Mouse (Mus musculus): ENCODE data around the gene Arhgap32. TPM values are rescaled to one million over a fixed set of nuclear protein-coding genes. Genes with fewer than 3 reads are reported as not detected.
"Not testable (repeated sequence)": the region's sequence is repeated elsewhere in the genome, so short reads cannot be mapped to it uniquely, and the experiment has no call there.

Gene Arhgap32
- total RNA-seq, 2 experiments from 2014 or later, result 0.24 to 0.38 TPM

GRCm38 (mm10) chr9:32136195-32136594 is 20.3 kb downstream of the Arhgap32 start:
- no peak for ATAC-seq (replicated peaks; ENCODE audit: low FRiP score, low TSS enrichment, poor library complexity, severe bottlenecking)

- ATAC-seq (replicated peaks; ENCODE audit: low FRiP score, low TSS enrichment, poor library complexity, severe bottlenecking), result no peak
These were observed 20.9 kb downstream of the Arhgap32 start for GRCm38 (mm10) chr9:32136680-32137295.

DNA sequence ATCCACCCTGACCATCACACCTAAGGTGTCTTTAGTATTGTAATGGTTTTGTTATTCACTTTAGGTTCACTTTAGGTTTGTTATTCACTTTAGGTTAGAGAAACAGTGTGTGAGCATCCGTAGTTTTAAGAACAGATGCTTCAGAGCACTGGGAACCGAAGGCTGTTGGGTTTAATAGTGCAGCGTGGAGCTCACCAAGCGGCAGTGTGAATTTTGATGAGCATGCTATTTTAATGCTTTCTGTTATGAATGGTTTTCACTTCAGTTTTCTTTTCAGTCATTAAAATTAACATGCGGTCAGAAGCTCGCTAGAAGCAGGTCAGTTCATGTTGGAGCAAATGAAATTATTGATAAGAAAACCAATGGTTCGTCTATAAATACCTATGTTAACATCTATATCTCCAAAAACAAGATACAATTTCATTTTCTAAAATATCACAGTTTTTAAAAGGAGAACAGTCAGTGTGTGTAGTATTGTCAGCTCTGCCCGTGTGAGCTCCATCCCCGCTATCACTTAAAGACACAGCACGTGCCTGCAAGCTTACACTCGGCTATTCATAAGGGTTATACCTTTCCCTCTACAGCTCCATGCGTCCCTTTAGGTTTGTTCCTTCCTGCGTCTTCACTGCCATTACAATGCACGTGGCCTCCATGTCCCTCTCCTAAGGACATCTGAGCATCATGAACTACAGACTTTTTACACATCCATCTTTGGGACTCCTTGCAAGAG is 21.9 kb downstream of the Arhgap32 start:
- no peak for ATAC-seq (replicated peaks; ENCODE audit: low FRiP score, low TSS enrichment, poor library complexity, severe bottlenecking)

- ATAC-seq (replicated peaks; ENCODE audit: low FRiP score, low TSS enrichment, poor library complexity, severe bottlenecking), result no peak
These were observed 22.7 kb downstream of the Arhgap32 start for GRCm38 (mm10) chr9:32138616-32139015.

DNA sequence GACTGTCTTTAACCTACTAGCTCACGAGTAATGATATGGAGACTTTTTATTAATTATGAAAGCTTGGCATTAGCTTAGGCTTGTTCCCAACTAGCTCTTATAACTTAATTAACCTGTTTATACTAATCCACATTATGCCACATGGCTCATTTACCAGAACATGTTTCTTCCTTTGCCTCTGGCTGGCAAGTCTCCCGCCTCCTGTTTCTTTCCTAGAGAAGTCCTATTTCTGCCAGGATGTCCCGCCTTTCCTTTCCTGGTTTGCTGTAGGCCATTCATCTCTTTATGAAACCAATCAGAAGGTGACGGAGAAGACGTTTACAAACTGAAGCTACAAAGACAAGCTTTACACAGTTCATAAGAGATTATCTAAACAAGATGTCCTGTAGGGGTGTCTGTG is 23.7 kb downstream of the Arhgap32 start:
- no peak for ATAC-seq (replicated peaks; ENCODE audit: low FRiP score, low TSS enrichment, poor library complexity, severe bottlenecking)

DNA sequence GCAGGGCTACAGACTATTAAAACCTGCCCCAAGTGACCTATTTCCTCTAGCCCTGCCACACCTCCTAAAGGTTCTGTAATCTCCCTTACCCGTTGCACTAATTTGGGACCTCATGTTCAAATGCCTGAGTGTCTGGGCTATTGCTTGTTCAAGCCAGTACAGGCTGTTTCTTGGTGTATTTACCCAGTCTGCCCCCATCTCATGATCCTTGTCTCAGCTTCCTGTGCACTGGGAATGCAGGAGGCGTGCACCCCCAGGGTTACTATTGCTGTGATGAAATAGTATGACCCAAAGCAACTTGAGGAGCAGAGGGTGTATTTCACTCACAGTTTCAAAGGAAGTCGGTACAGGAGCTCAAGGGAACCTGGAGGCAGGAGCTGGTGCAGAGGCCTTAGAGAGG is 26.9 kb downstream of the Arhgap32 start:
- no peak for ATAC-seq (replicated peaks; ENCODE audit: low FRiP score, low TSS enrichment, poor library complexity, severe bottlenecking)

- ATAC-seq (replicated peaks; ENCODE audit: low FRiP score, low TSS enrichment, poor library complexity, severe bottlenecking), result no peak
These were observed 27.5 kb downstream of the Arhgap32 start for GRCm38 (mm10) chr9:32143451-32143850.

DNA sequence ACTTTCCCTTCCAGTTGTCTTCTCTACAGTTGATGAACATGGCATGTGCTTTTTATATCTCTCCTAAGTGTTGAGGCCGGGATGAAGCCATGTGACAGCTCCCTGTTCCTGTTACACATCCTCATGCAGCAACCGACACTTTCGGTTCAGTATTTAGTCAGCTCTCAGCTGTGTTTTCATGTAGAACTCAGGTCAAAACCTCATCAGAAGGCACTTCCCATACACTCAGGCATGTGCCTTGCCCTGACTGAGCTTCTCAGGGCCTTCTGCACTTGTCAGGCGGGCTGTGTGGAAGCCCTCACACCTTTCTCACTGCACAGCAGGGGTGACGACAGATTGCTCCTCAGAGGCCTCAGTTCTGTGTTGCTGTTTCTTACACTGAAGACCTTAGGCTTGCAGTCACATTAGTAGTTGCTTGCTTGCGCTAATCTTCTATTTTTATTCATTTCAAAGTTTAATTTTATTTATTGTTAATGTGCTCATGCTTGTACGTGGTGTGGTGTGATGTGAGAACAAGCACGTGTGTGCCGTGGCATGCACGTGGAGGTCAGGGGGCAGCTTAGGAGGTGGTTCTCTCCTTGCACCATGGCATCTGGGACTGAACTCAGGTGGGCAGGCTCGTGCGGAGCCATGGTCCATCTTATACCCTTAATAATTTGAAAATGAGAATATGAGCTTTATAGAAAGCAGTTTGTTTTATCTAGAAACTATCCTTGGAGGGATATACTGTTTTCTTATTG is 30.5 kb downstream of the Arhgap32 start:
- 0 out of 2 replicates have a peak, but pooled peaks have one; percentile 16 for ATAC-seq (replicated peaks; ENCODE audit: low FRiP score, low TSS enrichment, poor library complexity, severe bottlenecking)

DNA sequence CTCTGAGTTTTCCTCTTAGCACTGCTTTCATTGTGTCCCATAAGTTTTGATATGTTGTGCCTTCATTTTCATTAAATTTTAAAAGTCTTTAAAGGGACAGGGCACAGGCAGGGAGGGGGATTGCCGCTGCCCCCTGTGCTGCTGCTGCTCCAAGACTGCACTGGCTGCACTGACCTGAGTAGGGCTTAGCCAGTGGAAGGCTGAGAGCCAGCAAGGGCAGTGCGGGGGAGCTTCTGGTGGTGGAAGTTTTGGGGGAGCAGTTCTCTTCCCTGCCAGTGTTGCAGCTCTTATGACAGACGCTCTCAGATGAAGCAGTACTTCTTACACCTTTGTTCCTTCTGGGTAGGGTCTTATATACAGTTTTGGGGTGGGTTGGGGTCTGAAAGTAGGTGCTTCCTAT is 33.3 kb downstream of the Arhgap32 start:
- ATAC-seq (replicated peaks; ENCODE audit: low FRiP score, low TSS enrichment, poor library complexity, severe bottlenecking), result no peak

- peak; percentile 93 for ATAC-seq (replicated peaks; ENCODE audit: low FRiP score, low TSS enrichment, poor library complexity, severe bottlenecking)
These were observed 34.1 kb downstream of the Arhgap32 start for GRCm38 (mm10) chr9:32149836-32150642.

DNA sequence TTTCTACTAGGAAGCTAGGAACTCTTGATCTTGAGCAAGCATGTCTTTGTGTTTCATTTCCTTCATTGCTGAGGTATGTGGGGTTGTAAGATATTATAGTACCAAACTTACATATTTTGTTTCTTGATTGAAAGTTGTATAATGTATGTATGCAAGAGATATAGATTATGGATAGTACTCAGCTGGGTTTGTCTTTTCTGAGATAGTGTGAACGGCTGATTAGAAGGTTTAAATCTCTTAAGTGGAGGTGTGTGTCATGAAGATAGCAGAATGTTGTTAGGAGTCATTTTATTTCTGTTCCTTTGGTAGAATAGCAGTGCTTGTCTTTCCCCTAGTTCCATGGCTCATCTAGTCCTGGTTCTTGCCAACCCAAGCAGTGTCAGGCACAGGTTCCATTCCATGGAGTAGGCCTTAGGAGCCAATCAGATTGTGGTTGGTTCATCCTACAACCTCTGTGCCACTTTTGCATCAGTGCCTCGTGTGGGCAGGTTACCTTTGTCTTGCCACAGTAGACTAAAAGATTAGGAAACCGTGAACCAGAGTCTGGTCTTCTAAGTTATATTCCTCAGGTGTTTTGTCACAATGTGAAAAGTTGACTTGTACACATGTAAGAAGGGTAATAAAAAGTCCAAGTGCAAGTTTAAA is 38.9 kb downstream of the Arhgap32 start:
- ATAC-seq (replicated peaks; ENCODE audit: low FRiP score, low TSS enrichment, poor library complexity, severe bottlenecking), result peak; percentile 32

DNA sequence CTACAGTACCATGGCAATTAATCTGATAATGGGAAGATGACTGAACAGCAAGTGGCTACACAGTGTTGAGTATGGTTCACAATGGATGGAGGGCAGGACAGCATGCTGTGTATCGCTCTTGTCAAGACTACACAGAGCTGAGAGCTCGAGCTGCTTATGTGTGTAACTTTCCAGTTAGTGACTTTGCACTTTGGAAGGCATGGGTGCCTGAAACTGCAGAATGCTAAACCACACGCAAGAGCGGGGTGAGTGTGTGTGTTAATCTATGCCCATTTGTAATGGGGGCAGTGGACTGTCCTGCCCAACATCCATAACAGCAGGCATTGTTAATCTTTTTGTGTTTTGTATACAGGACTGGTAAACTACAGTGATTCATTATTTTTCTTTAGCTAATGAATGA is 40.8 kb downstream of the Arhgap32 start:
- no peak for ATAC-seq (replicated peaks; ENCODE audit: low FRiP score, low TSS enrichment, poor library complexity, severe bottlenecking)

DNA sequence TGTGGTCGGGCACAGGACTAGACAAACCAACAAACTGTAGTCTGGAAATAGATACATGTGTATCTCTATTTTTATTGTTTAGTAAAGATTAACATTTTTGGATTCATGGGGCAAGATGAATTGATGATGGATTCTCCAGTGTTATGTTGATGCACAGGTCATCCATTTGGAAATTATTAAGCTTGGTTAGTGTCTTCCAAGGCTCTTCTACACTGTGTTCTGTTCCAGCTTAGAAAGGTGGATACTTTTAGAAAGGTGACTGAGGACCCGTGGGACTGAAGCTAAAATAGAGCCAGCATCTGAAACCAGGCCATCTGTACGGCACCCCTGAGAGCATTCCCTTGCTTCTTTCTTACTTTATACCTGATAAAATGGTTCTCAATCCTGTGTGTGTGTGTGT is 41.3 kb downstream of the Arhgap32 start:
- ATAC-seq (replicated peaks; ENCODE audit: low FRiP score, low TSS enrichment, poor library complexity, severe bottlenecking), result no peak

- peak; percentile 79 for ATAC-seq (replicated peaks; ENCODE audit: low FRiP score, low TSS enrichment, poor library complexity, severe bottlenecking)
These were observed 43.1 kb downstream of the Arhgap32 start for GRCm38 (mm10) chr9:32158837-32159543.

DNA sequence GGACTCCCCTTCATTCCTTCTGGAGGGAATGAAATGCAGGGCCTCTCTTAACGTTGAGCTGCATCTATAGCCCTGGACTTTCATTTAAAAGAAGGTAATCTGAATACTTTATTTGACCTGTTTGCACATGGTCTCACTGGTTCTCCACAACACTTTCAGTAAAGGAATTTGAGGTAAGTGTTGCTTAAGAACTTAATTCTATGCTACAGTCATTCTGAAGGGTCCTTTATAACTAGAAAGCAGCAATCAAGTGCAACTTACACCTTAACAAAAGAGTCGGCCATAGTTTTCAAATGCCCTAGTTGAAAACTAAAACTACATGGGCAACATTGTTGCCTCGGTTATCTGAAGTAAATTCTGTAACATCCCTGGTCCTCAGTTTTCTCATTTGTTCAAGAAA is 43.8 kb downstream of the Arhgap32 start:
- ATAC-seq (replicated peaks; ENCODE audit: low FRiP score, low TSS enrichment, poor library complexity, severe bottlenecking), result no peak

GRCm38 (mm10) chr9:32162792-32163191 is 46.9 kb downstream of the Arhgap32 start:
- ATAC-seq (replicated peaks; ENCODE audit: low FRiP score, low TSS enrichment, poor library complexity, severe bottlenecking), result peak; percentile 79

- ATAC-seq (replicated peaks; ENCODE audit: low FRiP score, low TSS enrichment, poor library complexity, severe bottlenecking), result not testable (repeated sequence)
These were observed 47.9 kb downstream of the Arhgap32 start for GRCm38 (mm10) chr9:32163820-32164219.

DNA sequence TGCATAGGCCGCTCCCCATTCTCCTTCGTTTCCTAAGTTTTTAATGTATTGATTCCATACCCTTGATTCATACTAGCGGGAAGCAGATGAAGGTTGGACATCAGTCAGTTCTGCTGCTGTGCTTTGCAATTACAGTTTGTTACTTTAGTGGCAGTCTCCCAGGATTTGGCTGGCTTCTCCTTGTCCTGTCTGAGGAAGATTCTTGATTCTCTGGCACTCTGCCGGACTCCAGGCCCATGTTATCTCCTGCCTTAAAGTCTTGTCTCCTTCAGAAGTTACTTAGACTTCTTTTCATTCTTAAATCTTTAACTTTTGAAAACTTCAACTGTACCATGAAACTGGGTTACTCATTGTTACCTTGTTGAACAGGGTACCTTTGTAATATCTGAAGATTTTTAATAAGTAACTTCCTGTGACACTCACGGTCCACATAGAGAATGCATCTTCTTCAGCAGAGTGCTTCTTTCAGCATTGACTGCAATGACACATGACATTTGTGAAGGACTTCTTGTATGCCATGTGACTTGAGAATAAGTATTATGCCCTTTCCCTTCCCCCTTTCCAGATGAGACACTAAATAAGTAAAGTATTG is 52.7 kb downstream of the Arhgap32 start:
- no peak for ATAC-seq (replicated peaks; ENCODE audit: low FRiP score, low TSS enrichment, poor library complexity, severe bottlenecking)
